Mouse (Mus musculus) forebrain, embryonic 14.5 days (tissue): ENCODE results near the gene Tns4. TPM values are rescaled to one million over a fixed set of nuclear protein-coding genes. Genes with fewer than 3 reads are reported as not detected.

Experiments used
- ATAC-seq: fragments of 200-750 bp; cut with Nextera tagmentation; 2 replicates; pipeline ENCODE4 v1.8.0; 2017; ENCODE audit warnings: mild to moderate bottlenecking, moderate library complexity
- DNase-seq: peaks from one replicate; pipeline ENCODE4 v3.0.0-alpha.2; 2015; ENCODE audit warnings: low spot score
- H3K27ac ChIP-seq: fragments of 300-500 bp; sonication (generic); 2 replicates; pipeline ENCODE4 v1.5.1; 2014; ENCODE audit warnings: low read depth, mild to moderate bottlenecking, control low read depth, low read length, moderate library complexity
- H3K27me3 ChIP-seq: fragments of 300-500 bp; sonication (generic); replicated peaks from 2 replicates; pipeline ENCODE4 v1.6.1; 2014; ENCODE audit warnings: low read length, control low read depth, mixed read lengths; ENCODE audit not compliant: control insufficient read depth, insufficient read depth
- H3K36me3 ChIP-seq: fragments of 300-500 bp; sonication (generic); 2 replicates; pipeline ENCODE4 v1.6.1; 2014; ENCODE audit warnings: low read length, control low read depth; ENCODE audit not compliant: control insufficient read depth, insufficient read depth
- H3K4me1 ChIP-seq: fragments of 300-500 bp; sonication (generic); 2 replicates; pipeline ENCODE4 v1.6.1; 2014; ENCODE audit warnings: antibody characterized with exemption, low read length, control low read depth; ENCODE audit not compliant: control insufficient read depth, insufficient read depth
- H3K4me2 ChIP-seq: fragments of 300-500 bp; sonication (generic); 2 replicates; pipeline ENCODE4 v1.6.1; 2014; ENCODE audit warnings: mild to moderate bottlenecking, control low read depth, low read length
- H3K4me3 ChIP-seq: fragments of 300-500 bp; sonication (generic); 2 replicates; pipeline ENCODE4 v1.5.1; 2014; ENCODE audit warnings: low read depth, low read length, control low read depth
- H3K9ac ChIP-seq: fragments of 300-500 bp; sonication (generic); 2 replicates; pipeline ENCODE4 v1.6.1; 2014; ENCODE audit warnings: mild to moderate bottlenecking, low read length, control low read depth, moderate library complexity
- H3K9me3 ChIP-seq: fragments of 300-500 bp; sonication (generic); replicated peaks from 2 replicates; pipeline ENCODE4 v1.6.1; 2016; ENCODE audit warnings: low read length, control low read depth, mixed read lengths; ENCODE audit not compliant: control insufficient read depth
- WGBS: fragments of 180-500 bp; shearing (Covaris S2); extraction: QIAGEN DNeasy Blood & Tissue Kit; methylation state at CpG from one replicate; pipeline ENCODE4 v1.1.7; 2014; 5-methylcytosine and 5-hydroxymethylcytosine counted together
- polyA plus RNA-seq: library from polyadenylated mRNA; unstranded; fragments of >200 nt; fragmentation: Nextera tagmentation; extraction: Ambion mirVana; gene quantifications from 2 replicates; pipeline ENCODE4 v1.2.1, GENCODE M21; 2014

Tns4 gene
- polyA plus RNA-seq, 1 experiment from 2014 or later, result 0.08 TPM

DNA sequence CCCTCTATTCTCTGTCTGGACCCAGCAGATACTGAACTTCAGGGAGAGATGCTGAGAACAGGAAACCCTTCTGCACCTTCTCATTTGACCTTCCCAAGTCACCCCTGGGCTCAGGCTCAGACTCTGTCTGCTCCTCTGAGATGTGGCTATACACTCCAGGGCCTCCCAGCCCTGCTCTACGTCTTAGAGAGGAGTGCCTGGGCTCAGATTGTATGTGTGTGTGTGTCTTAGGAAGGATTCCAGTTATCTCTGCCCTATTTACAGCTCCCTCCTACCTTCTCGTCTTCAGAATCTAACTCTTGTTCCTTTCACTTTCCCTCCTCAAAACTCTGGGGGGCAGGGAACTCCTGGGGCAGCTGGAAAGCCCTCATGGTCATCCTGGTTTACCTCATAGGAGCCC lies 620 bp downstream of the Tns4 start:
- no peak overlapping the region for H3K4me3 ChIP-seq
- no peaks in the 10 kb centered on the region for H3K4me1 ChIP-seq
- no peak for DNase-seq
- H3K9me3 ChIP-seq, result no peaks in the 10 kb centered on the region
- H3K27me3 ChIP-seq, result no peaks in the 10 kb centered on the region
- H3K36me3 ChIP-seq, result no peaks in the 10 kb centered on the region
- 49% methylated on average over 2 of the region's 2 CpGs for WGBS
- H3K27ac ChIP-seq, result no peak overlapping the region
- H3K4me2 ChIP-seq, result no peak overlapping the region
- ATAC-seq, result no peak
- H3K9ac ChIP-seq, result no peak overlapping the region

DNA sequence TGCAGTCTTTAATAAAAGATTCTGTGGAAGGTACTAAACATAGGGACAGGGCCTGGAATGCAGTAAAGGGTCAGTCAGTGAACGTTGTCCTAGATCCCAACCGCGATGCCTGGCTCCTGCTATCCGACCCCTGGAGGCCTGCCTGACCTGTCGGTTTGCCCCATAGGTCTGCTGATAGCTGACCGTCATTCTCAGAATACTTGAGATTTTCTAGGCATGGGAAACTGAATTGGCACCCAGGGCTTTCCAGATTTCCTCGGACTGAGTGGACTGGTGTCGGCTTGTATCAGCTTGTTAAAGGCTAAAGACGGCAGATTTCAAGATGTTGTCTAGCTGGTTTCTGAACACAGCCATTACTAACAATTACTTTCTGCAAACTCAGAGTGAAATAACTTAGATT lies 4.7 kb downstream of the Tns4 start:
- Histone ChIP-seq H3K36me3 (no peaks in the 10 kb centered on the region), H3K4me3 (no peak overlapping the region), H3K4me1 (no peaks in the 10 kb centered on the region), H3K9ac (no peak overlapping the region), H3K27me3 (no peaks in the 10 kb centered on the region), H3K9me3 (no peaks in the 10 kb centered on the region), H3K4me2 (no peak overlapping the region), H3K27ac (no peak overlapping the region)
- 88% methylated on average over 9 of the region's 9 CpGs for WGBS
- ATAC-seq (no peak), DNase-seq (no peak)

DNA sequence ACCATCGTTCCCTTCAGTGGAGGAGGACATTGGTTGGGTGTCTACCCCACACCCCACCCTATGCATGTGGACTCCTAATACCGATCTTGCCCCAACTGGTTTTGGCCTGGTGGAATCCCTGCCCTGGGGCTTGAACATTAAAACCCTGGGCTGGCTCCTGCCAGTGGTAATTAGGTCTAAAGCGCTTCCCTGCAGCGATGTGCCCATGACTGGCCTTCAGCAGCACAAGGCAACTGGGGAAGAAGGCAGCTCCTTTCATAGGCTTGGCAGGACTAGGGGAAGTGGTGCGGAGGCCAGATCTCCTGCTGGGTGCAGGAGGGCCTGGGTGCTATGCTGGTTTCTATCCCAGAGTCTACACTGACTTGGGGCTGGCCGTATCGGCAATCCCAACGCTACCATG lies 5.6 kb downstream of the Tns4 start:
- WGBS, result 86% methylated on average over 8 of the region's 8 CpGs
- Histone ChIP-seq H3K9me3 (no peaks in the 10 kb centered on the region), H3K4me1 (no peaks in the 10 kb centered on the region)

DNA sequence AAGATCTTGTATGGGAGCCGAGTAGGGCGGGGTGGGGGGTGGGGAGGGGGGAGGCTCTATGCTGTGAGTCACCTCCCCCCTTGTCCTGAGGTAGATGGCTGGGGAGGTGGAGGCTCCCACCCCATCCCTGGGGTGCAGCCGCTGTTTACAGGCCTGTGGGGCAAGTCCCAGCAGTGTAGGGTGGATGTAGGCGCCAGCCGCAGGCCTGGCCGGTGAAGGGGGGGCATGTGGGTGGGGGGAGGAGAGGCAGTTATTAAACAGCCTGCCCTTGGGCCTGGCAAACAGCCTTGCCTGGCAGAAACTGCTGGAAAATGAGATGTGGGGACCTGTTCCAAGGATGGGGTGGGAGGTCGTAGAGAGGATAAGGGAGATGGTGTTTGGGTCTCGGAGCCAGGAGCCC lies 7.0 kb downstream of the Tns4 start:
- ATAC-seq (no peak), DNase-seq (no peak)
- Histone ChIP-seq H3K9me3 (no peaks in the 10 kb centered on the region), H3K27ac (no peak overlapping the region), H3K4me2 (no peak overlapping the region), H3K9ac (no peak overlapping the region), H3K4me3 (no peak overlapping the region), H3K36me3 (no peaks in the 10 kb centered on the region), H3K27me3 (no peaks in the 10 kb centered on the region), H3K4me1 (no peaks in the 10 kb centered on the region)
- 72% methylated on average over 8 of the region's 8 CpGs for WGBS

More for the DNA sequence above, 5.6 kb downstream of the Tns4 start:
- DNase-seq, result no peak
- Histone ChIP-seq H3K27me3 (no peaks in the 10 kb centered on the region), H3K4me3 (no peak overlapping the region), H3K9ac (no peak overlapping the region), H3K27ac (no peak overlapping the region), H3K4me2 (no peak overlapping the region), H3K36me3 (no peaks in the 10 kb centered on the region)
- no peak for ATAC-seq

DNA sequence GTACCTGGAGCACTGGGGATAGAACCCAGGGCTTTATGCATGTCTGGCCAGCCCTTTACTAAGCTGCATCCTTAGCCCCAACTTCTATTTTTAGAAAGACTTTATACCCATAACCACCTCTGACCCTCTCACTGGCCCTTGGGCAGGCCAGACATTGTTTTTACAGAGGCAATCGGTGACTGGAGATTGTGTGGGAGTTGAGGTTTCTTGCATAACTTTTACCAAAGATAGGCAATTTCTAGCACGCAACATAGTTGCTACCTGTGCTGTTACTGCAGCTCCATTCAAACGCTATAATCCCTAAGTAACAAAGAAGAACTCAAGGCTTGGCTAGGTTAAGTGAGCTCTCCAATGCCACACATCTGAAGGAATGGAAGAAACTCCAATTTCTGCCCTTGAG lies 7.5 kb downstream of the Tns4 start:
- DNase-seq (no peak), ATAC-seq (no peak)
- Histone ChIP-seq H3K36me3 (no peaks in the 10 kb centered on the region), H3K9ac (no peak overlapping the region), H3K9me3 (no peaks in the 10 kb centered on the region), H3K27me3 (no peaks in the 10 kb centered on the region), H3K4me3 (no peak overlapping the region), H3K4me2 (no peak overlapping the region), H3K27ac (no peak overlapping the region), H3K4me1 (no peaks in the 10 kb centered on the region)
- WGBS, result 86% methylated on average over 3 of the region's 3 CpGs

DNA sequence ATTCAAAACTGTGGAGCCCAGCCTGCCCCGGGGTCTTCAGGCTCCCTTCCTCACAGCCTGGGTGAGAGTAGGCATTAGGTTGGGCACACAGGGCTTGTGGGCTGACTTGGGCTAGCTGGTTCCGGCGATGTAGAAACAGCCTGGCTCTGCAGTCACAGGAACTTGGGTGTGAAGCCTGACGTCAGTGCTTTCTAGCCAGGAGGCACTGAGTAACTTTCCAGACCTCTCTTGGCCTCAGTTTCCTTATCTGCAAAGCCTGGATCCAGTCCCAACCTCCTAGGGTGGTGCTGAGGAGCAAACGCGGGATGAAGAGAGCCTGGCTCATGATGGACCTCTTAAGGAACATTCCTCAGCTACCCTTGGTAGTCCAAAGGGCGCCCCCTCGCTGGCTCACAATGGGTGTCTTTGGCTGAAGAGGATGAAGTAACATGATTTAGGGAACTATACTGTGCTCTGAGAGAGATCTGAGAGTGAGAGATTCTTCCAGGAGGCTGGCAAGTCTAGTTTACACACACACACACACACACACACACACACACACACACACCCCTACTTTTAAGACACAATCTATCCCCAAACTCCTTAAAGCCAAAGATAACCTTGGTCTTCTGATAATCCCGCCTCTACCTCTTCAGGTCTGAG lies 8.1 kb downstream of the Tns4 start:
- WGBS, result 85% methylated on average over 9 of the region's 9 CpGs
- no peak overlapping the region for H3K4me3 ChIP-seq
- no peak for ATAC-seq

DNA sequence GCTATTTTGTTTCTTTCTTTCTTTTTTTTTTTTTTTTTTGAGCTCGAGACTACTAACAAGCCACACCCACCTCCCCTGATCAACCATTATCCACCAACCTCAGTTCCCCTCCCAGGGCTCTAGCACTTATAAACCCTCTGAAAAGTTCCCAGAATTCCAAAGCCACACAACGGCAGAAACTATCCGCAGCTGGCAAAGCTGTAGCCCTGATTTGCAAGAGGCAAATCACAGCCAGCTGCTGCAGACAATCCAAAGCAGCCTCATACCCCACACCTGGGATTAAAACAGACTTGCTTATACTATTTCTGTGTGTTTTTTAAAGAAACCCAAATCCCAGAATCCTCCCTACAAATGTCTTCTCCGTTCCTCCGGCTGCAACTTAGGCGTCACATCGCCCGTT lies 11.2 kb downstream of the Tns4 start:
- Histone ChIP-seq H3K27me3 (no peaks in the 10 kb centered on the region), H3K4me3 (no peak overlapping the region), H3K36me3 (no peaks in the 10 kb centered on the region), H3K9me3 (no peaks in the 10 kb centered on the region), H3K4me2 (no peak overlapping the region), H3K9ac (no peak overlapping the region), H3K27ac (no peak overlapping the region), H3K4me1 (no peaks in the 10 kb centered on the region)
- ATAC-seq, result no peak
- WGBS, result 84% methylated on average over 8 of the region's 8 CpGs
- no peak for DNase-seq

More for the DNA sequence above, 8.1 kb downstream of the Tns4 start:
- Histone ChIP-seq H3K27me3 (no peaks in the 10 kb centered on the region), H3K36me3 (no peaks in the 10 kb centered on the region), H3K4me1 (no peaks in the 10 kb centered on the region), H3K9ac (no peak overlapping the region), H3K27ac (no peak overlapping the region), H3K4me2 (no peak overlapping the region), H3K9me3 (no peaks in the 10 kb centered on the region)
- no peak for DNase-seq

DNA sequence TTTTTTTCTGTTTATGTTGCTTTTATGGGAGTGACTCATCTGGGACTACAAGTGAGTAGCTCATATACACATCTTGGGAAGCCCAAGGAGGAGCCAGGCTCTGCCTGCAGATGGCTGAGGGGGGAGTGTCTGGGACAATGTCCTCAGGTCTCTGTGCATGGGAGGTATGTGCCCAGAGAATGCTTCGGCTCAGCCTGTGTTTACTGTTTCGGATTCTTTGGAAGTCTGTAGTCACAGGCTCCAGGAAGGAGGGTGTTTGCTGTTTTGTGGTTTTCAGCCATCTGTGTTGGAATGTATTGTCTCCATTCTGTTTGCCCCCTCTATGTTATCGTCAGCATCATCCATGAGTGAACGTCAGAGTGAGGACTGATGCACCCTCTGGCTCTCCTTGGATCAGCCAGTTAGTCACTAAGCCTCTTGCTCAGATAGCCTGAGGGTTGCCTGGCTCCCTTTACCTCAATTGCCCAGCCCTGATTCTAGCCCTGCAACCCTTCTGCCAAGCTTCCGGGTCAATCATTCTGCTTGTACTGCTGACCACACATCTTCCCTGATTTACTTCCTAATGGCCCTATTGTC lies 12.3 kb downstream of the Tns4 start:
- DNase-seq (no peak), ATAC-seq (no peak)
- Histone ChIP-seq H3K4me1 (no peaks in the 10 kb centered on the region), H3K36me3 (no peaks in the 10 kb centered on the region), H3K9me3 (no peaks in the 10 kb centered on the region), H3K27ac (no peak overlapping the region), H3K4me2 (no peak overlapping the region), H3K4me3 (no peak overlapping the region), H3K27me3 (no peaks in the 10 kb centered on the region), H3K9ac (no peak overlapping the region)
- WGBS, result 78% methylated on average over 5 of the region's 5 CpGs

DNA sequence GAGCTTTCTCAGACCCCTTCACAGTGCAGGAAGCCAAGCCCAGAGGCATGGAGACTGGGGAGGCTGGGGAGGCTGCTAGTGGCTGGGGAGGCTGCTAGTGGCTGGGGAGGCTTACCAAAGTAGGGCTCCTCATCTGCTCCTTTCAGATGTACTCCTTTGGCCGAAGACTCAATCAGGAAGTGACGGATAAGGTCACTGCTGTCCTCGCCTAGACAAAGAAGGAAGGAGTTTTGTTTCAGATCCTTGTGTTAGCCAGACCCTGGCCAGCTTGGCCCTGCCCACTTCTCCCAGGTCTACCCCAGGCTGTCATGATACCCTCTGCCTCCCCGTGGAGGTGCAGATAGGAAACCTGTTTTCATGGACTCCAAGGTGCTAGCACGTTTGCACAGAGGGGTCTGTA lies 15.3 kb downstream of the Tns4 start:
- WGBS, result 71% methylated on average over 5 of the region's 5 CpGs

More for the DNA sequence above, 15.3 kb downstream of the Tns4 start:
- ATAC-seq (no peak), DNase-seq (no peak)
- Histone ChIP-seq H3K4me3 (no peak overlapping the region), H3K4me1 (no peaks in the 10 kb centered on the region), H3K27me3 (no peaks in the 10 kb centered on the region), H3K9me3 (no peaks in the 10 kb centered on the region), H3K36me3 (no peaks in the 10 kb centered on the region), H3K4me2 (no peak overlapping the region), H3K27ac (no peak overlapping the region), H3K9ac (no peak overlapping the region)
